Mouse (Mus musculus): ENCODE data around the gene Rab5c.

The Rab5c gene

GRCm38 (mm10) chr11:100752294-100752693, 14.3 kb upstream of the Rab5c start:
- peak; percentile 46 to 66 for DNase-seq

GRCm38 (mm10) chr11:100750127-100750526, 12.1 kb upstream of the Rab5c start:
- no peak for DNase-seq

GRCm38 (mm10) chr11:100749469-100749868, 11.5 kb upstream of the Rab5c start:
- peak in 1 of 2 experiments; percentile 38 for DNase-seq

- DNase-seq = no peak
Observed at GRCm38 (mm10) chr11:100748620-100749019, 10.6 kb upstream of the Rab5c start.

- no peak for DNase-seq
Observed at GRCm38 (mm10) chr11:100747114-100747513, 9.1 kb upstream of the Rab5c start.

GRCm38 (mm10) chr11:100746546-100746945, 8.5 kb upstream of the Rab5c start:
- DNase-seq = no peak

- peak; percentile 64 to 74 for DNase-seq
Observed at GRCm38 (mm10) chr11:100745085-100745484, 7.1 kb upstream of the Rab5c start.

GRCm38 (mm10) chr11:100741348-100741747, 3.3 kb upstream of the Rab5c start:
- DNase-seq = no peak

GRCm38 (mm10) chr11:100738749-100739148, 734 bp upstream of the Rab5c start:
- no peak for DNase-seq

GRCm38 (mm10) chr11:100737105-100737733, 796 bp downstream of the Rab5c start:
- DNase-seq = peak in 1 of 2 experiments; percentile 25

- DNase-seq = no peak
Observed at GRCm38 (mm10) chr11:100736746-100737080, 1.3 kb downstream of the Rab5c start.

GRCm38 (mm10) chr11:100735954-100736745, 1.9 kb downstream of the Rab5c start:
- DNase-seq = no peak

- no peak for DNase-seq
Observed at GRCm38 (mm10) chr11:100735134-100735865, 2.7 kb downstream of the Rab5c start.

- peak in 1 of 2 experiments; percentile 27 for DNase-seq
Observed at GRCm38 (mm10) chr11:100730477-100731205, 7.4 kb downstream of the Rab5c start.

- DNase-seq = no peak
Observed at GRCm38 (mm10) chr11:100729976-100730375, 8.0 kb downstream of the Rab5c start.

GRCm38 (mm10) chr11:100728601-100729000, 9.4 kb downstream of the Rab5c start:
- no peak for DNase-seq

- no peak for DNase-seq
Observed at GRCm38 (mm10) chr11:100727201-100727600, 10.8 kb downstream of the Rab5c start.

- peak in 1 of 2 experiments; percentile 48 for DNase-seq
Observed at GRCm38 (mm10) chr11:100724919-100725512, 13.0 kb downstream of the Rab5c start.

GRCm38 (mm10) chr11:100722493-100723028, 15.5 kb downstream of the Rab5c start:
- no peak for DNase-seq

- no peak for DNase-seq
Observed at GRCm38 (mm10) chr11:100721776-100722492, 16.1 kb downstream of the Rab5c start.

GRCm38 (mm10) chr11:100721254-100721653, 16.8 kb downstream of the Rab5c start:
- no peak for DNase-seq
